Mouse (Mus musculus): Measurements from ENCODE around the gene Leprot. TPM values are rescaled to one million over a fixed set of nuclear protein-coding genes. Genes with fewer than 3 reads are reported as not detected.

Gene Leprot
- polyA plus RNA-seq, 1 experiment from 2014 or later, result 74.2 TPM

GRCm38 (mm10) chr4:101669811-101670210 is 22.3 kb downstream of the Leprot start:
- H3K9me3 ChIP-seq (replicated peaks), result no peaks in the 10 kb centered on the region
- no peak for ATAC-seq
- no peaks in the 10 kb centered on the region for H3K27me3 ChIP-seq
- no peak overlapping the region for H3K27ac ChIP-seq
- peaks cover 5% of the 10 kb centered on the region for H3K4me1 ChIP-seq
- H3K4me2 ChIP-seq, result no peak overlapping the region
- no peak overlapping the region for H3K9ac ChIP-seq
- no peaks in the 10 kb centered on the region for H3K36me3 ChIP-seq (ENCODE audit: poor library complexity, severe bottlenecking)
- WGBS, result 67% methylated on average over 5 of the region's 5 CpGs
- H3K4me3 ChIP-seq, result no peak overlapping the region

GRCm38 (mm10) chr4:101674790-101675189 is 27.3 kb downstream of the Leprot start:
- no peaks in the 10 kb centered on the region for H3K27me3 ChIP-seq
- H3K36me3 ChIP-seq (ENCODE audit: poor library complexity, severe bottlenecking), result no peaks in the 10 kb centered on the region
- H3K4me2 ChIP-seq, result no peak overlapping the region
- H3K4me3 ChIP-seq, result no peak overlapping the region
- H3K9me3 ChIP-seq (replicated peaks), result no peaks in the 10 kb centered on the region
- no peak overlapping the region for H3K27ac ChIP-seq
- 79% methylated on average over 5 of the region's 5 CpGs for WGBS
- no peak overlapping the region for H3K9ac ChIP-seq
- H3K4me1 ChIP-seq, result no peaks in the 10 kb centered on the region
- no peak for ATAC-seq

- H3K27me3 ChIP-seq, result no peaks in the 10 kb centered on the region
- H3K4me1 ChIP-seq, result no peaks in the 10 kb centered on the region
- no peak overlapping the region for H3K27ac ChIP-seq
- H3K9ac ChIP-seq, result no peak overlapping the region
- 88% methylated on average over 4 of the region's 4 CpGs for WGBS
- H3K36me3 ChIP-seq (ENCODE audit: poor library complexity, severe bottlenecking), result no peaks in the 10 kb centered on the region
- no peak overlapping the region for H3K4me3 ChIP-seq
- ATAC-seq, result no peak
- no peak overlapping the region for H3K4me2 ChIP-seq
- H3K9me3 ChIP-seq (replicated peaks), result no peaks in the 10 kb centered on the region
Measured at GRCm38 (mm10) chr4:101675726-101676125, 28.2 kb downstream of the Leprot start.

GRCm38 (mm10) chr4:101682620-101683019 is 35.1 kb downstream of the Leprot start:
- no peak overlapping the region for H3K9ac ChIP-seq
- H3K9me3 ChIP-seq (replicated peaks), result no peaks in the 10 kb centered on the region
- no peak overlapping the region for H3K4me2 ChIP-seq
- no peak for ATAC-seq
- WGBS, result 93% methylated on average over 4 of the region's 4 CpGs
- H3K36me3 ChIP-seq (ENCODE audit: poor library complexity, severe bottlenecking), result no peaks in the 10 kb centered on the region
- H3K4me1 ChIP-seq, result no peaks in the 10 kb centered on the region
- no peak overlapping the region for H3K4me3 ChIP-seq
- H3K27me3 ChIP-seq, result no peaks in the 10 kb centered on the region
- no peak overlapping the region for H3K27ac ChIP-seq

- H3K4me1 ChIP-seq, result no peaks in the 10 kb centered on the region
- no peak for ATAC-seq
- H3K9me3 ChIP-seq (replicated peaks), result no peaks in the 10 kb centered on the region
- 90% methylated on average over 3 of the region's 3 CpGs for WGBS
- H3K27me3 ChIP-seq, result no peaks in the 10 kb centered on the region
- H3K4me2 ChIP-seq, result no peak overlapping the region
- H3K9ac ChIP-seq, result no peak overlapping the region
- H3K27ac ChIP-seq, result no peak overlapping the region
- H3K36me3 ChIP-seq (ENCODE audit: poor library complexity, severe bottlenecking), result no peaks in the 10 kb centered on the region
- H3K4me3 ChIP-seq, result no peak overlapping the region
Measured at GRCm38 (mm10) chr4:101683086-101683485, 35.6 kb downstream of the Leprot start.

GRCm38 (mm10) chr4:101684821-101685220 is 37.3 kb downstream of the Leprot start:
- H3K36me3 ChIP-seq (ENCODE audit: poor library complexity, severe bottlenecking), result no peaks in the 10 kb centered on the region
- H3K4me3 ChIP-seq, result no peak overlapping the region
- H3K9me3 ChIP-seq (replicated peaks), result no peaks in the 10 kb centered on the region
- no peak for ATAC-seq
- no peaks in the 10 kb centered on the region for H3K4me1 ChIP-seq
- no peak overlapping the region for H3K9ac ChIP-seq
- no peaks in the 10 kb centered on the region for H3K27me3 ChIP-seq
- H3K27ac ChIP-seq, result no peak overlapping the region
- 86% methylated on average over 3 of the region's 3 CpGs for WGBS
- H3K4me2 ChIP-seq, result no peak overlapping the region

- Histone ChIP-seq H3K36me3 (ENCODE audit: poor library complexity, severe bottlenecking) (no peaks in the 10 kb centered on the region), H3K4me3 (no peak overlapping the region), H3K9me3 (replicated peaks) (no peaks in the 10 kb centered on the region), H3K4me1 (no peaks in the 10 kb centered on the region), H3K9ac (no peak overlapping the region), H3K27ac (no peak overlapping the region), H3K27me3 (no peaks in the 10 kb centered on the region), H3K4me2 (no peak overlapping the region)
- no peak for ATAC-seq
- WGBS, result 86% methylated on average over 13 of the region's 13 CpGs
Measured at GRCm38 (mm10) chr4:101686227-101686810, 38.8 kb downstream of the Leprot start.

GRCm38 (mm10) chr4:101689241-101689640 is 41.7 kb downstream of the Leprot start:
- WGBS, result 91% methylated on average over 4 of the region's 4 CpGs
- Histone ChIP-seq H3K4me1 (no peaks in the 10 kb centered on the region), H3K9me3 (replicated peaks) (no peaks in the 10 kb centered on the region), H3K4me3 (no peak overlapping the region), H3K36me3 (ENCODE audit: poor library complexity, severe bottlenecking) (no peaks in the 10 kb centered on the region), H3K27ac (no peak overlapping the region), H3K4me2 (no peak overlapping the region), H3K27me3 (no peaks in the 10 kb centered on the region), H3K9ac (no peak overlapping the region)
- no peak for ATAC-seq

GRCm38 (mm10) chr4:101689645-101690044 is 42.1 kb downstream of the Leprot start:
- no peak overlapping the region for H3K27ac ChIP-seq
- no peaks in the 10 kb centered on the region for H3K9me3 ChIP-seq (replicated peaks)
- H3K4me3 ChIP-seq, result no peak overlapping the region
- no peak overlapping the region for H3K9ac ChIP-seq
- H3K4me2 ChIP-seq, result no peak overlapping the region
- no peak for ATAC-seq
- H3K4me1 ChIP-seq, result no peaks in the 10 kb centered on the region
- no peaks in the 10 kb centered on the region for H3K27me3 ChIP-seq
- 85% methylated on average over 5 of the region's 5 CpGs for WGBS
- H3K36me3 ChIP-seq (ENCODE audit: poor library complexity, severe bottlenecking), result no peaks in the 10 kb centered on the region

- H3K4me2 ChIP-seq, result no peak overlapping the region
- no peak overlapping the region for H3K4me3 ChIP-seq
- no peak for ATAC-seq
- no peaks in the 10 kb centered on the region for H3K9me3 ChIP-seq (replicated peaks)
- H3K4me1 ChIP-seq, result no peaks in the 10 kb centered on the region
- H3K36me3 ChIP-seq (ENCODE audit: poor library complexity, severe bottlenecking), result no peaks in the 10 kb centered on the region
- WGBS, result 89% methylated on average over 4 of the region's 4 CpGs
- H3K27ac ChIP-seq, result no peak overlapping the region
- no peaks in the 10 kb centered on the region for H3K27me3 ChIP-seq
- no peak overlapping the region for H3K9ac ChIP-seq
Measured at GRCm38 (mm10) chr4:101692892-101693291, 45.4 kb downstream of the Leprot start.

- ATAC-seq, result no peak
- Histone ChIP-seq H3K36me3 (ENCODE audit: poor library complexity, severe bottlenecking) (no peaks in the 10 kb centered on the region), H3K4me1 (no peaks in the 10 kb centered on the region), H3K27me3 (no peaks in the 10 kb centered on the region), H3K4me2 (no peak overlapping the region), H3K9ac (no peak overlapping the region), H3K27ac (no peak overlapping the region), H3K9me3 (replicated peaks) (no peaks in the 10 kb centered on the region), H3K4me3 (no peak overlapping the region)
- 78% methylated on average over 6 of the region's 6 CpGs for WGBS
Measured at GRCm38 (mm10) chr4:101694529-101694928, 47.0 kb downstream of the Leprot start.

GRCm38 (mm10) chr4:101697236-101697635 is 49.7 kb downstream of the Leprot start:
- H3K4me1 ChIP-seq, result no peaks in the 10 kb centered on the region
- no peak overlapping the region for H3K4me3 ChIP-seq
- H3K9ac ChIP-seq, result no peak overlapping the region
- ATAC-seq, result no peak
- whole genome bisulfite sequencing, result 87% methylated on average over 3 of the region's 3 CpGs
- no peaks in the 10 kb centered on the region for H3K27me3 ChIP-seq
- no peaks in the 10 kb centered on the region for H3K9me3 ChIP-seq (replicated peaks)
- no peak overlapping the region for H3K27ac ChIP-seq
- H3K36me3 ChIP-seq (ENCODE audit: poor library complexity, severe bottlenecking), result no peaks in the 10 kb centered on the region
- H3K4me2 ChIP-seq, result no peak overlapping the region

- H3K9ac ChIP-seq, result no peak overlapping the region
- H3K4me3 ChIP-seq, result no peak overlapping the region
- WGBS, result 83% methylated on average over 1 of the region's 1 CpGs
- no peak overlapping the region for H3K27ac ChIP-seq
- no peak overlapping the region for H3K4me2 ChIP-seq
- H3K36me3 ChIP-seq (ENCODE audit: poor library complexity, severe bottlenecking), result no peaks in the 10 kb centered on the region
- ATAC-seq, result no peak
- H3K4me1 ChIP-seq, result no peaks in the 10 kb centered on the region
- H3K9me3 ChIP-seq (replicated peaks), result no peaks in the 10 kb centered on the region
- no peaks in the 10 kb centered on the region for H3K27me3 ChIP-seq
Measured at GRCm38 (mm10) chr4:101699423-101699822, 51.9 kb downstream of the Leprot start.

Measured in forebrain, embryonic 13.5 days (tissue).